Mouse (Mus musculus): ENCODE data around the gene Osr1.

Gene Osr1

DNA sequence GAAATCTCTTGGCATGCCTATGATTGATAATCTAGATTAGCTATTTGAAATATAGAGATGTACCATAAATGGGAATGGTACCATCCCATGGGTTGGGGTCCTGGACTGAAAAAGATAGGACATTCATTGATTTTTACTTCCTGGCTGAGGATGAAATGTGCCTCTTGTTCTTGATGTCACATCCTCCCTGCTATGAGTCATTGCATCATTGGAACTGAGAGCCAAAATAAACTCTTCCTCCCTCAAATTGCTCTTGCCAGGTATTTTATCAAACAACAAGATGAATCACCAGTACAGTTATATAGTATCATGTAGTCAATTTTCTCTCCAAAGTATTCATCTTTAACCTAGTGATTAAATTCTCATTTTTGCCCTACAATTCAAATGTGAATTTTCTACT is 28.3 kb downstream of the Osr1 start:
- Histone ChIP-seq H3K36me3 (ENCODE audit: insufficient read depth, low read length) (no peaks in the 10 kb centered on the region), H3K4me1 (replicated peaks; ENCODE audit: low read depth, low read length) (no peaks in the 10 kb centered on the region), H3K27me3 (ENCODE audit: insufficient read depth, low read length) (no peaks in the 10 kb centered on the region), H3K9me3 (ENCODE audit: low read length) (no peaks in the 10 kb centered on the region), H3K4me3 (replicated peaks; ENCODE audit: low read length) (no peak overlapping the region)
- TF ChIP-seq CTCF (conservative IDR thresholded peaks at IDR 0.05; ENCODE audit: low read length), result no peak
- no peak for TF ChIP-seq POU5F1 (IDR thresholded peaks at IDR 0.05; ENCODE audit: borderline replicate concordance, low read length)
- no peak for TF ChIP-seq NANOG (IDR thresholded peaks at IDR 0.05; ENCODE audit: borderline replicate concordance, low read length)
